Mouse (Mus musculus): ENCODE results near the gene S100a11. TPM values are rescaled to one million over a fixed set of nuclear protein-coding genes. Genes with fewer than 3 reads are reported as not detected.
"Not testable (repeated sequence)": the region's sequence is repeated elsewhere in the genome, so short reads cannot be mapped to it uniquely, and the experiment has no call there.

S100a11 gene
- total RNA-seq (2021) = 100 to 1,000 TPM; 223 to 236 TPM
- long read RNA-seq, experiment 1, transcript S100a11-201 (3 exons, 511 nt) = major isoform, 61 of 64 reads
- long read RNA-seq, experiment 1, partial matches to known transcripts = 3 of 64 reads
- long read RNA-seq, experiment 1, other reads (novel, unspliced or antisense) = 0 of 64 reads
- long read RNA-seq, experiment 2, transcript S100a11-201 (3 exons, 511 nt) = major isoform, 69 of 77 reads
- long read RNA-seq, experiment 2, partial matches to known transcripts = 7 of 77 reads
- long read RNA-seq, experiment 2, other reads (novel, unspliced or antisense) = 1 of 77 reads

GRCm38 (mm10) chr3:93520330-93521193 lies at the start of gene S100a11:
Gene S100a11, plus strand, starts transcription at chr3:93520488.
- peak; percentile 8 to 25 for DNase-seq (ENCODE audit: low spot score in 2 of 2)

- DNase-seq (ENCODE audit: low spot score in 2 of 2) = no peak
Measured at GRCm38 (mm10) chr3:93480053-93480452, 40.2 kb upstream of the S100a11 start.

- DNase-seq (ENCODE audit: low spot score in 2 of 2) = no peak
Measured at GRCm38 (mm10) chr3:93481982-93482616, 38.2 kb upstream of the S100a11 start.

GRCm38 (mm10) chr3:93485611-93486010 lies 34.7 kb upstream of the S100a11 start:
- no peak for DNase-seq (ENCODE audit: low spot score in 2 of 2)

GRCm38 (mm10) chr3:93488541-93488940 lies 31.7 kb upstream of the S100a11 start:
- DNase-seq (ENCODE audit: low spot score in 2 of 2) = no peak

GRCm38 (mm10) chr3:93492176-93492575 lies 28.1 kb upstream of the S100a11 start:
- DNase-seq (ENCODE audit: low spot score in 2 of 2) = no peak

GRCm38 (mm10) chr3:93493992-93494391 lies 26.3 kb upstream of the S100a11 start:
- DNase-seq (ENCODE audit: low spot score in 2 of 2) = no peak

- DNase-seq (ENCODE audit: low spot score in 2 of 2) = not testable (repeated sequence)
Measured at GRCm38 (mm10) chr3:93494774-93495173, 25.5 kb upstream of the S100a11 start.

- no peak for DNase-seq (ENCODE audit: low spot score in 2 of 2)
Measured at GRCm38 (mm10) chr3:93497131-93497530, 23.2 kb upstream of the S100a11 start.

- no peak for DNase-seq (ENCODE audit: low spot score in 2 of 2)
Measured at GRCm38 (mm10) chr3:93499129-93499528, 21.2 kb upstream of the S100a11 start.

- no peak for DNase-seq (ENCODE audit: low spot score in 2 of 2)
Measured at GRCm38 (mm10) chr3:93504536-93505189, 15.6 kb upstream of the S100a11 start.

GRCm38 (mm10) chr3:93505960-93506863 lies 14.1 kb upstream of the S100a11 start:
- DNase-seq (ENCODE audit: low spot score in 2 of 2) = no peak

- no peak for DNase-seq (ENCODE audit: low spot score in 2 of 2)
Measured at GRCm38 (mm10) chr3:93506881-93507325, 13.4 kb upstream of the S100a11 start.

GRCm38 (mm10) chr3:93509301-93509700 lies 11.0 kb upstream of the S100a11 start:
- DNase-seq (ENCODE audit: low spot score in 2 of 2) = no peak

GRCm38 (mm10) chr3:93511036-93511435 lies 9.3 kb upstream of the S100a11 start:
- DNase-seq (ENCODE audit: low spot score in 2 of 2) = no peak

GRCm38 (mm10) chr3:93511801-93512200 lies 8.5 kb upstream of the S100a11 start:
- no peak for DNase-seq (ENCODE audit: low spot score in 2 of 2)

- DNase-seq (ENCODE audit: low spot score in 2 of 2) = no peak
Measured at GRCm38 (mm10) chr3:93512386-93513101, 7.7 kb upstream of the S100a11 start.

GRCm38 (mm10) chr3:93514628-93515027 lies 5.7 kb upstream of the S100a11 start:
- no peak for DNase-seq (ENCODE audit: low spot score in 2 of 2)

- DNase-seq (ENCODE audit: low spot score in 2 of 2) = no peak
Measured at GRCm38 (mm10) chr3:93517343-93517742, 2.9 kb upstream of the S100a11 start.
